Mouse (Mus musculus) heart, postnatal 10 days (tissue): ENCODE data around the gene Rapgefl1. TPM values are rescaled to one million over a fixed set of nuclear protein-coding genes. Genes with fewer than 3 reads are reported as not detected.

Source experiments
- DNase-seq, 2 experiments: peaks; one replicate each; pipeline ENCODE4 v3.0.0; 2021
- intact Hi-C: fragments of 180-260 bp; cut with DNase I; formaldehyde crosslinking; loops from one replicate; pipeline ENCODE4 v1.15.1; 2025
- total RNA-seq, 2 experiments: library from RNA; stranded (reverse); gene quantifications; 2 replicates each; pipeline ENCODE4 v1.2.3; 2021

Rapgefl1 gene
- total RNA-seq, 2 experiments from 2014 or later, result 0.79 to 0.87 TPM

DNA sequence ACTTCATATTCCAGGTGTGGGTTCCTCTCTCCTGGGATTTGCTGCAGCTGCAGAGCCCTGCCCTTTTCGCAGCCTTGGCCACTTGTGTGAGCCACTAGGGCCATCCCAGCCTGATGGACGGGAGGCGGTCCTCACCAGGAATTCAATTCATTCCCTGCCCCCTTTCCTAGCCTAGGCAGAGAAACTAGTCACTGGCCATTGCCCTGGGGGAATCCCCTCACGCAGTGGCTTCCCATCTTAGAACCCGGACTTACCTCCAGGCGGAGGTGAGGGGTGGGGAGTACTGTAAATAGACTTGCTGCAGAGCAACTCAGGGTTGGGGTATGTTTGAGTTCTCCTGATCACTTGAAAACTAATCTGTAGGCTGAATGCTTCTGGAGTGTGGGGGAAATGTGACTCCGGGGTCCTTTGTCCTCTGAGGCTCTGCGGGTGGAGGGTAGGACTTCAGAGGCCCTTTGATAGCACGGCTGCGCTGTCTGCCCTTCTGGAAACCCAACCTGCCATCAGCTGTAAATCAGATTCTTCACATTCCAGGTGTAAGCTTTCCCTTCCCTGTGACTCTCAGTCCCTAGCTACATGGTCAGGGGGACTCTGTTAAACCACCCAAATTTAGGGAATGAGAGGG, 66.1 kb downstream of the Rapgefl1 start:
- intact Hi-C loops, result no loop called here
- no peak for DNase-seq

Other genes starting within 250 kb of the Rapgefl1 start
- gene Ormdl3, start 249.4 kb upstream of the Rapgefl1 start, total RNA-seq, result 10 to 100 TPM; 46.6 to 48.9 TPM
- not detected for gene Lrrc3c, start 238.5 kb upstream of the Rapgefl1 start, total RNA-seq
- 10 to 100 TPM; 15.6 to 18.0 TPM for gene Gm12355, start 211.1 kb upstream of the Rapgefl1 start, total RNA-seq
- 1 to 10 TPM; 4.0 to 5.3 TPM for gene Gsdma3, start 210.4 kb upstream of the Rapgefl1 start, total RNA-seq
- gene Gsdma2, start 190.0 kb upstream of the Rapgefl1 start, total RNA-seq, result under 1 TPM; 0.24 to 0.30 TPM
- not detected for gene Gsdma, start 172.4 kb upstream of the Rapgefl1 start, total RNA-seq
- gene Psmd3, start 154.2 kb upstream of the Rapgefl1 start, total RNA-seq, result 100 to 1,000 TPM; 131 to 132 TPM
- not detected for gene Csf3, start 135.5 kb upstream of the Rapgefl1 start, total RNA-seq
- gene Med24, start 107.3 kb upstream of the Rapgefl1 start, total RNA-seq, result 10 to 100 TPM; 44.9 to 52.1 TPM
- gene Thra, start 96.1 kb upstream of the Rapgefl1 start, total RNA-seq, result 100 to 1,000 TPM; 172 to 190 TPM
- 10 to 100 TPM; 31.1 to 32.7 TPM for gene Nr1d1, start 61.5 kb upstream of the Rapgefl1 start, total RNA-seq
- 10 to 100 TPM; 70.3 to 83.4 TPM for gene Msl1, start 41.3 kb upstream of the Rapgefl1 start, total RNA-seq
- 10 to 100 TPM; 29.0 to 29.7 TPM for gene Casc3, start 31.9 kb upstream of the Rapgefl1 start, total RNA-seq
- 10 to 100 TPM; 12.4 to 13.0 TPM for gene Wipf2, start 26.9 kb downstream of the Rapgefl1 start, total RNA-seq
- gene Cdc6, start 71.0 kb downstream of the Rapgefl1 start, total RNA-seq, result 1 to 10 TPM; 3.3 to 3.6 TPM
- gene Rara, start 91.0 kb downstream of the Rapgefl1 start, total RNA-seq, result 10 to 100 TPM; 31.9 to 33.0 TPM
- gene Gjd3, start 146.2 kb downstream of the Rapgefl1 start, total RNA-seq, result 1 to 10 TPM; 1.3 to 2.0 TPM
- gene Top2a, start 187.4 kb downstream of the Rapgefl1 start, total RNA-seq, result 10 to 100 TPM; 53.3 to 57.0 TPM
- gene Igfbp4, start 204.5 kb downstream of the Rapgefl1 start, total RNA-seq, result 100 to 1,000 TPM; 192 to 218 TPM